Mouse (Mus musculus): ENCODE results near the gene Ccdc9b.

- TF ChIP-seq CTCF (conservative IDR thresholded peaks at IDR 0.05; ENCODE audit: low read length): no peak
- no peak for TF ChIP-seq POU5F1 (IDR thresholded peaks at IDR 0.05; ENCODE audit: borderline replicate concordance, low read length)
Measured at GRCm38 (mm10) chr2:118756103-118756502, 6.4 kb downstream of the Ccdc9b start.

Data from E14TG2a.4 (cell line).